Mouse (Mus musculus) left cerebral cortex, adult 18-20 months (tissue): ENCODE data around the gene Gsg1l. TPM values are rescaled to one million over a fixed set of nuclear protein-coding genes. Genes with fewer than 3 reads are reported as not detected.

ENCODE experiments used
- DNase-seq, 2 experiments: peaks; one replicate each; pipeline ENCODE4 v3.0.0; 2021 to 2022; ENCODE audit warnings: low spot score in 2 of 2, mixed read lengths in 1 of 2
- total RNA-seq, 2 experiments: library from RNA; stranded (reverse); gene quantifications; 2 replicates each; pipeline ENCODE4 v1.2.3; 2021

Gsg1l gene
- total RNA-seq, 2 experiments from 2014 or later, result 65.7 to 75.3 TPM

GRCm38 (mm10) chr7:126081727-126082285, 405 bp downstream of the Gsg1l start:
- DNase-seq, result peak in 1 of 2 experiments; percentile 17

- DNase-seq, result peak; percentile 45 to 46
These were observed 1.1 kb downstream of the Gsg1l start for GRCm38 (mm10) chr7:126080949-126081654.

- no peak for DNase-seq
These were observed 5.3 kb downstream of the Gsg1l start for GRCm38 (mm10) chr7:126076935-126077334.

- no peak for DNase-seq
These were observed 7.2 kb downstream of the Gsg1l start for GRCm38 (mm10) chr7:126075058-126075457.

GRCm38 (mm10) chr7:126070321-126070720, 11.9 kb downstream of the Gsg1l start:
- no peak for DNase-seq

GRCm38 (mm10) chr7:126066777-126067176, 15.4 kb downstream of the Gsg1l start:
- DNase-seq, result peak; percentile 42 to 68

- no peak for DNase-seq
These were observed 16.9 kb downstream of the Gsg1l start for GRCm38 (mm10) chr7:126065243-126065876.

- no peak for DNase-seq
These were observed 20.0 kb downstream of the Gsg1l start for GRCm38 (mm10) chr7:126062228-126062627.

- DNase-seq, result no peak
These were observed 23.3 kb downstream of the Gsg1l start for GRCm38 (mm10) chr7:126058918-126059317.

- no peak for DNase-seq
These were observed 24.8 kb downstream of the Gsg1l start for GRCm38 (mm10) chr7:126057332-126057914.

GRCm38 (mm10) chr7:126054574-126054973, 27.6 kb downstream of the Gsg1l start:
- no peak for DNase-seq

GRCm38 (mm10) chr7:126053618-126054017, 28.6 kb downstream of the Gsg1l start:
- DNase-seq, result no peak

- no peak for DNase-seq
These were observed 30.3 kb downstream of the Gsg1l start for GRCm38 (mm10) chr7:126051910-126052309.

GRCm38 (mm10) chr7:126045077-126045476, 37.1 kb downstream of the Gsg1l start:
- DNase-seq, result no peak

- no peak for DNase-seq
These were observed 39.9 kb downstream of the Gsg1l start for GRCm38 (mm10) chr7:126042306-126042705.

GRCm38 (mm10) chr7:126040794-126041526, 41.3 kb downstream of the Gsg1l start:
- DNase-seq, result peak; percentile 22 to 51

GRCm38 (mm10) chr7:126039847-126040246, 42.4 kb downstream of the Gsg1l start:
- no peak for DNase-seq

- no peak for DNase-seq
These were observed 42.9 kb downstream of the Gsg1l start for GRCm38 (mm10) chr7:126039247-126039835.

- DNase-seq, result peak; percentile 26 to 39
These were observed 43.6 kb downstream of the Gsg1l start for GRCm38 (mm10) chr7:126038366-126039246.

- no peak for DNase-seq
These were observed 46.9 kb downstream of the Gsg1l start for GRCm38 (mm10) chr7:126035332-126035731.
